Mouse (Mus musculus): Measurements from ENCODE around the gene Atf7ip2. TPM values are rescaled to one million over a fixed set of nuclear protein-coding genes. Genes with fewer than 3 reads are reported as not detected.
"Not testable (repeated sequence)": the region's sequence is repeated elsewhere in the genome, so short reads cannot be mapped to it uniquely, and the experiment has no call there.

Atf7ip2 gene
- polyA plus RNA-seq, 1 experiment from 2014 or later, result 0.11 TPM

- 11% methylated on average over 3 of the region's 3 CpGs for WGBS (ENCODE audit: missing documents)
- Histone ChIP-seq H3K27ac (no peak overlapping the region), H3K36me3 (ENCODE audit: inconsistent target) (no peaks in the 10 kb centered on the region), H3K79me2 (ENCODE audit: inconsistent target) (no peaks in the 10 kb centered on the region), H3K4me3 (ENCODE audit: inconsistent target) (no peak overlapping the region)
Observed at GRCm38 (mm10) chr16:10272256-10272655, 79.7 kb downstream of the Atf7ip2 start.

- Histone ChIP-seq H3K4me3 (ENCODE audit: inconsistent target) (no peak overlapping the region), H3K79me2 (ENCODE audit: inconsistent target) (no peaks in the 10 kb centered on the region), H3K36me3 (ENCODE audit: inconsistent target) (no peaks in the 10 kb centered on the region), H3K27ac (no peak overlapping the region)
- 65% methylated on average over 4 of the region's 4 CpGs for WGBS (ENCODE audit: missing documents)
Observed at GRCm38 (mm10) chr16:10274465-10274864, 82.0 kb downstream of the Atf7ip2 start.

- H3K27ac ChIP-seq; H3K4me3 ChIP-seq (ENCODE audit: inconsistent target); H3K36me3 ChIP-seq (ENCODE audit: inconsistent target); H3K79me2 ChIP-seq (ENCODE audit: inconsistent target): not testable (repeated sequence)
- WGBS (ENCODE audit: missing documents), result 96% methylated on average over 2 of the region's 5 CpGs
Observed at GRCm38 (mm10) chr16:10276778-10277177, 84.3 kb downstream of the Atf7ip2 start.

- H3K79me2 ChIP-seq (ENCODE audit: inconsistent target), result no peaks in the 10 kb centered on the region
- H3K36me3 ChIP-seq (ENCODE audit: inconsistent target), result no peaks in the 10 kb centered on the region
- no peak overlapping the region for H3K4me3 ChIP-seq (ENCODE audit: inconsistent target)
- WGBS (ENCODE audit: missing documents), result 48% methylated on average over 12 of the region's 12 CpGs
- H3K27ac ChIP-seq, result no peak overlapping the region
Observed at GRCm38 (mm10) chr16:10280286-10280951, 87.9 kb downstream of the Atf7ip2 start.

GRCm38 (mm10) chr16:10281890-10282289 is 89.4 kb downstream of the Atf7ip2 start:
- Histone ChIP-seq H3K27ac (no peak overlapping the region), H3K79me2 (ENCODE audit: inconsistent target) (no peaks in the 10 kb centered on the region), H3K36me3 (ENCODE audit: inconsistent target) (no peaks in the 10 kb centered on the region), H3K4me3 (ENCODE audit: inconsistent target) (no peak overlapping the region)
- WGBS (ENCODE audit: missing documents), result 98% methylated on average over 3 of the region's 3 CpGs

- 19% methylated on average over 9 of the region's 9 CpGs for WGBS (ENCODE audit: missing documents)
- Histone ChIP-seq H3K4me3 (ENCODE audit: inconsistent target) (no peak overlapping the region), H3K79me2 (ENCODE audit: inconsistent target) (no peaks in the 10 kb centered on the region), H3K27ac (peak overlapping the region; percentile 48), H3K36me3 (ENCODE audit: inconsistent target) (no peaks in the 10 kb centered on the region)
Observed at GRCm38 (mm10) chr16:10286513-10287268, 94.2 kb downstream of the Atf7ip2 start.

- 95% methylated on average over 6 of the region's 6 CpGs for WGBS (ENCODE audit: missing documents)
- H3K79me2 ChIP-seq (ENCODE audit: inconsistent target), result no peaks in the 10 kb centered on the region
- no peak overlapping the region for H3K27ac ChIP-seq
- no peaks in the 10 kb centered on the region for H3K36me3 ChIP-seq (ENCODE audit: inconsistent target)
- no peak overlapping the region for H3K4me3 ChIP-seq (ENCODE audit: inconsistent target)
Observed at GRCm38 (mm10) chr16:10288115-10288514, 95.6 kb downstream of the Atf7ip2 start.

GRCm38 (mm10) chr16:10297696-10298644 is 105.5 kb downstream of the Atf7ip2 start:
- Histone ChIP-seq H3K27ac (no peak overlapping the region), H3K4me3 (ENCODE audit: inconsistent target) (no peak overlapping the region), H3K36me3 (ENCODE audit: inconsistent target) (no peaks in the 10 kb centered on the region), H3K79me2 (ENCODE audit: inconsistent target) (no peaks in the 10 kb centered on the region)
- WGBS (ENCODE audit: missing documents), result 80% methylated on average over 10 of the region's 10 CpGs

GRCm38 (mm10) chr16:10299637-10300036 is 107.1 kb downstream of the Atf7ip2 start:
- no peaks in the 10 kb centered on the region for H3K36me3 ChIP-seq (ENCODE audit: inconsistent target)
- H3K79me2 ChIP-seq (ENCODE audit: inconsistent target), result no peaks in the 10 kb centered on the region
- WGBS (ENCODE audit: missing documents), result 87% methylated on average over 8 of the region's 8 CpGs
- H3K4me3 ChIP-seq (ENCODE audit: inconsistent target), result no peak overlapping the region
- H3K27ac ChIP-seq, result no peak overlapping the region

- H3K36me3 ChIP-seq (ENCODE audit: inconsistent target), result no peaks in the 10 kb centered on the region
- H3K4me3 ChIP-seq (ENCODE audit: inconsistent target), result no peak overlapping the region
- WGBS (ENCODE audit: missing documents), result 80% methylated on average over 2 of the region's 3 CpGs
- H3K27ac ChIP-seq, result no peak overlapping the region
- no peaks in the 10 kb centered on the region for H3K79me2 ChIP-seq (ENCODE audit: inconsistent target)
Observed at GRCm38 (mm10) chr16:10300231-10301186, 108.0 kb downstream of the Atf7ip2 start.

Other genes starting within 250 kb of the Atf7ip2 start
- not detected in 3 replicates for gene Grin2a, start 197.2 kb upstream of the Atf7ip2 start, polyA plus RNA-seq (2018)
- gene Rpl39l, start 22.5 kb upstream of the Atf7ip2 start, polyA plus RNA-seq (2018), result 0.42 to 2.0 TPM (median 0.67 TPM) in 3 replicates
- 1.6 to 6.3 TPM (median 2.4 TPM) in 3 replicates for gene Emp2, start 121.3 kb downstream of the Atf7ip2 start, polyA plus RNA-seq (2018)
- not detected in 3 replicates for gene Tekt5, start 202.8 kb downstream of the Atf7ip2 start, polyA plus RNA-seq (2018)
- 10.3 to 36.7 TPM (median 20.2 TPM) in 3 replicates for gene Nubp1, start 219.2 kb downstream of the Atf7ip2 start, polyA plus RNA-seq (2018)

All from macrophage (primary cell).